Mouse (Mus musculus) macrophage (primary cell): ENCODE measurements around the gene Zfp512b. TPM values are rescaled to one million over a fixed set of nuclear protein-coding genes. Genes with fewer than 3 reads are reported as not detected.

ENCODE experiments used
- H3K27ac ChIP-seq: fragments of 350-480 bp; formaldehyde crosslinking; 2 replicates; pipeline ENCODE4 v1.9.0; 2021
- H3K36me3 ChIP-seq: fragments of 350-480 bp; formaldehyde crosslinking; 2 replicates; pipeline ENCODE4 v1.9.0; 2021; ENCODE audit errors: inconsistent target
- H3K4me3 ChIP-seq: fragments of 350-480 bp; formaldehyde crosslinking; 2 replicates; pipeline ENCODE4 v1.9.0; 2021; ENCODE audit errors: inconsistent target
- H3K79me2 ChIP-seq: fragments of 350-480 bp; formaldehyde crosslinking; 2 replicates; pipeline ENCODE4 v1.9.0; 2021; ENCODE audit errors: inconsistent target
- WGBS: methylation state at CpG from one replicate; pipeline ENCODE4 v1.1.7; 2026; ENCODE audit warnings: inconsistent platforms; ENCODE audit not compliant: missing documents; 5-methylcytosine and 5-hydroxymethylcytosine counted together
- polyA plus RNA-seq: library from polyadenylated mRNA; stranded (reverse); fragments of 250-400 nt; gene quantifications from 3 replicates; pipeline ENCODE4 v1.2.4, GENCODE M21; 2018; ENCODE audit warnings: inconsistent platforms
- total RNA-seq, 78 experiments: library from RNA; depleted of rRNA; stranded (reverse); fragments of 250-400 nt; gene quantifications; 1 replicate in 9 of 78; 2 replicates in 24 of 78; 3 replicates in 43 of 78; 4 replicates in 2 of 78; pipeline ENCODE4 v1.2.4; 2018; ENCODE audit warnings: inconsistent platforms in 56 of 78

Zfp512b gene
- total RNA-seq (2018; cell fraction: chromatin; rRNA removed) = 100 to 1,000 TPM in 4 of 26 experiments, 10 to 100 TPM in 22; 19.9 to 129 (median 61.5) TPM
- total RNA-seq (2018; cell fraction: cytosol; rRNA removed) = 10 to 100 TPM in 10 of 26 experiments, 1 to 10 TPM in 16; 4.3 to 17.0 (median 9.1) TPM
- total RNA-seq (2018; cell fraction: nucleus; rRNA removed) = 10 to 100 TPM in 25 of 26 experiments, 1 to 10 TPM in 1; 9.3 to 85.8 (median 32.2) TPM
- 6.0 to 12.6 TPM (median 6.7 TPM) in 3 replicates for polyA plus RNA-seq

DNA sequence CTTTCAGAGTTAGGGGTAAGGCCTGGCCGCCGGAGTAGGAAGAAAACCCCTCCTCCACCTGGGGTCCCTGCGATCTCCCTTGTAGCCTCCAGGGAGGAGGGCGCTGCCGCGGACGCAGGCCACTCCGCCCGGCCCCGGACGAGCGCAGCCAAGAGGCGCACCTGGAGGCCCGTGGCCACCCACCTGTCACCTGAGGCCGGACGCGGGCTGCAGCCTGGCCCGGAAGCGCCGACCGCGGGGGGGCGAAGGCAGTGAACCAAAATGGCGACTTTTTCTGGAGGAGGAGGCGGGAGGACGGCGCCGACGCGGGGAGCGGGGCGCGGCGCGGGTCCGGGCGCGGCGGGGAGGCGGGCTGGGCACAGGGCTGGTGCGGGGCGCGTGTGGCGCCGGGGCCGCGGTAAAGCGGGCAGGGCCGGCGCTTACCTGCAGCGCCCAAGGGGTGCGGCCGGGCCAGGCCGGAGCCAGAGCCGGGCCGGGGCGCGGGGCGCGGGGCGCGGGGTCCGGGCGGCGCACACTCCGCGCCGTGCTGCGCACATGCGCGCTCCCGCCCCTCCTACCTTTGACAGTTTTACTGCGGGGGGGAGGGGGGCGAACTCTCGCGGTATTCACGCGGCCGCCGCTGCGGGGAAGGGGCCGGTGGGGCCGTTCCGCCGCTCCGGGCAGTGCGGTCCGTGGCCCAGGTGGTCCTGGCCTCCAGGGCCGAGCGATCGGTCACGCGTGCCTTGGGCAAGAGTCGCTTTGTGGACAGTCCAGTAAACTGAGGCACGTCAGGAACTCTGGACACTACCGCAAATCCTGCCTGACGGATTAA is at the start of gene Zfp512b:
Gene Zfp512b, minus strand, starts transcription at position 573 of the 811 bp plus-strand sequence.
- no peaks in the 10 kb centered on the region for H3K79me2 ChIP-seq
- WGBS = 1% methylated on average over 95 of the region's 97 CpGs
- peaks cover 14% of the 10 kb centered on the region; the same call in 1 of the 2 replicates for H3K36me3 ChIP-seq
- H3K27ac ChIP-seq = no peak within 1 kb of the TSS
- peak within 1 kb of the TSS; percentile 45 for H3K4me3 ChIP-seq

DNA sequence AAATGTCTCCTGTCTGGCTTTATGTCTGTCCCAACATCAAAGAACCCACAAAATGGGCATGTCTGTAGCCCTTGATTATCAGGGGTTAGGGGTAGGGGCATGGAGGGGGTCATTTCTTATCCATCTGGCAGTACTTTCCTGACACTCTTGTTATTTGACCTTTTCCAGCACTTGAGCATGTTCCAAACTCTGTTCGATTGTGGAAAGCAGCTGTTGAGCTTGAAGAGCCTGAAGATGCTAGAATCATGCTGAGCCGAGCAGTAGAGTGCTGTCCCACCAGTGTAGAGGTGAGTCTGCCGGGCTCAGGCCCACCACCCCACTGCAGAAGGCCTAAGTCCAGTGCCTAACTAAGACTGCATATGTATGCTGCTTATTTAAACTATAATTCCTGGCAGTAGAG is 43.3 kb upstream of the Zfp512b start:
- no peaks in the 10 kb centered on the region for H3K79me2 ChIP-seq
- H3K36me3 ChIP-seq = peaks cover 67% of the 10 kb centered on the region
- no peak overlapping the region for H3K4me3 ChIP-seq
- WGBS = 95% methylated on average over 3 of the region's 3 CpGs
- no peak overlapping the region for H3K27ac ChIP-seq

- no peak overlapping the region for H3K27ac ChIP-seq
- 95% methylated on average over 6 of the region's 6 CpGs for WGBS
- H3K4me3 ChIP-seq = no peak overlapping the region
- no peaks in the 10 kb centered on the region for H3K79me2 ChIP-seq
- H3K36me3 ChIP-seq = peaks cover 61% of the 10 kb centered on the region
Measured at GRCm38 (mm10) chr2:181632624-181633023, 40.0 kb upstream of the Zfp512b start.

GRCm38 (mm10) chr2:181628471-181628870 is 35.9 kb upstream of the Zfp512b start:
- Histone ChIP-seq H3K27ac (no peak overlapping the region), H3K4me3 (no peak overlapping the region), H3K36me3 (peaks cover 40% of the 10 kb centered on the region), H3K79me2 (no peaks in the 10 kb centered on the region)

GRCm38 (mm10) chr2:181623401-181623800 is 30.8 kb upstream of the Zfp512b start:
- Histone ChIP-seq H3K4me3 (no peak overlapping the region), H3K36me3 (peaks cover 49% of the 10 kb centered on the region), H3K27ac (no peak overlapping the region), H3K79me2 (no peaks in the 10 kb centered on the region)

DNA sequence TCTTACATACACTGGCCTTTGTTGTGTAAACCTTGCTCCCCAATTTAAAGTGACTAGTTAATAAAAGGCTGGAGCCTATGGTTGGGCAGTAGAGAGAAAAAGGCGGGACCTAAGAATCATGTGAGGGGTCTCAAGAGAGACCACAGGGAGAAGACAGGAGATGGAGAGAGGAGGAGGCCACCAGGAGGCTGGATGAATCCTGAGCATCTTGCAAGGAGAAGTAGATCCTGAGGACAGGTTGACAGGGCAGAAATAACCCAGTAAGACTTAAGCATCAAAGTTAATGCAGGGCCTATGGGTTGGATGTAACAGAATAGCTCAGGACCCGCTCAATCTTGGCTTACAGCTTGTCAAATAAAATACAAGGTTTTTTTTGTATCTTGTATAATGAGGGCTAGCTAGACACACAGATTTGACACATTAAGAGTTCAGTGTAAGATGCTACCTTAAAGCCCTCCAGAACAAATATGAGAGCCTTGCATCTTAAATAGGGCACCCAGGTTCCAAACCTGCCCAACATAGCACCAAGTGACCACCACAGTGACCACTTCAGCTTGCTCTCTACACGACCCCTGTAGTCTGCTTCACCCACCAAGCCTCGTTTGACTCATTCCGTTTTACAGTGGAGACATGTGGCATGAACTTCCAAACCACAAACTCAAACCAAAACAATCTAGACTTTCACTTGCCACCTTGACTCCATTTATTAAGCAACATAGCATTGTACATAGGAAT is 26.3 kb upstream of the Zfp512b start:
- H3K79me2 ChIP-seq = peaks cover 9% of the 10 kb centered on the region; the same call in 1 of the 2 replicates
- no peak overlapping the region for H3K4me3 ChIP-seq
- H3K27ac ChIP-seq = no peak overlapping the region
- 89% methylated on average over 5 of the region's 5 CpGs for WGBS
- H3K36me3 ChIP-seq = peaks cover 46% of the 10 kb centered on the region

DNA sequence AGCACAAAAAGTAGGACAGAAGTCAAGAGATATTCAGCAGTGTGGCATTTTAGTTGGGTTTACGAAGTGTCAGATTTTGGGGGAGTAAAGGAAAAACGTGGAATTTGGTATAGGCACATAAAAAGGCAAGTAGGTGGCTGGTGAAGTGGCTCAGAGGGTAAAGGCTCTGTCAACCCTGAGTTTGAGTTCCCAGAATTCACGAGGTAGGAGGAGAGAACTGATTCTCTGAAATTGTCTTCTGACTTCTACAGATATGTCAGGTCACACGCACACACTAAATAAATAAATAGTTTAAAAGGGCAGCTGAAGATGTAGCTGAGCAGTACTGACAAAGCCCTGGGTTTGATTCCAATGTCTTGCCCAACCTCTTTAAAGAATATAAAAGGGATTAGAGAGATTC is 9.8 kb upstream of the Zfp512b start:
- WGBS = 86% methylated on average over 4 of the region's 4 CpGs
- no peaks in the 10 kb centered on the region for H3K36me3 ChIP-seq
- H3K79me2 ChIP-seq = peaks cover 43% of the 10 kb centered on the region
- no peak overlapping the region for H3K27ac ChIP-seq
- H3K4me3 ChIP-seq = no peak overlapping the region; the same call in 1 of the 2 replicates

- 36% methylated on average over 10 of the region's 10 CpGs for WGBS
- H3K27ac ChIP-seq = peak overlapping the region; percentile 62
Measured at GRCm38 (mm10) chr2:181601751-181602145, 9.1 kb upstream of the Zfp512b start.

DNA sequence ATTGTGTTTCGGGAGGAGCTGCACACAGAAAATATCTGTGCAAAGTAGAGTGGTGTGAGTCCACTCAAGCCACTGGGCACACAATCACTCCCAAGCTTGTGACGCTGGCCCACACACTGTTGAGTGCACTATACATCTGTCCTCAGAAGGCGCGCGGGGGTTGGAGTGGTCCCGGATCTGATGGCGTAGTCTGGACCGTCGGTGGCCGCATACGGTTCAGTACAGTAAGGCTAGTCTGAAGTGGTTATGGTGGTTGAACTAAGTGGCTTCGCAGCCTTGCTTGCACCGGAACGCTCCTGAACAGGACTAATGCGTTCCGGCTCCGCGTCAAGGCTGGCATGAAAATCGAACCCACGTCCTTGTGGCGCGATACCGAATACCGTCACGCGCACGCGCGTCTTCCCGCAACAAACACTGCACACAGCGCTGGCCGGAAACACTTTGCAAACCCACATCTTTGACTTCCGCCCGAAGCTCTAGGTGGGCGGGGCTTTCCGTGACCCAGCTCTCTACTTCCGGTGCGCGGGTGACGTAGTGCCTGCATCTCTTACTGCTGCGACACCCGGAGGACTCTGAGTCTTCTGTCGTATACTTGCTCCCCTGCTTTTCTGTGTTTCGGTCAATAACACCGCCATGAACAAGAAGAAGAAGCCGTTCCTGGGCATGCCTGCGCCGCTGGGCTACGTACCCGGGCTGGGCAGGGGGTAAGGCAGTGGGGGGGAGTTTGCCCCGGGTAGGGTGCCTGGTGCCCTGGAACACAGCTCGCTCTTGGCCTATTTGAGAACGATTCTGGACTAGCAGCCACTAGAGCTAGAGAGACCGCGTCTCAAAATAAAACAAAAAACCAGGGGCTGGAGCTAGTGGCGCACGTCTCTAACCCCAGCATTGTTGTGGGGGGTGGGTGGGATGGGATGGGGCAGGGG is 8.5 kb upstream of the Zfp512b start:
- H3K79me2 ChIP-seq = peaks cover 43% of the 10 kb centered on the region
- peak overlapping the region; percentile 62 for H3K27ac ChIP-seq
- WGBS = 1% methylated on average over 55 of the region's 57 CpGs
- H3K4me3 ChIP-seq = peak overlapping the region; percentile 89
- H3K36me3 ChIP-seq = no peaks in the 10 kb centered on the region

More at GRCm38 (mm10) chr2:181601751-181602145, 9.1 kb upstream of the Zfp512b start:
- Histone ChIP-seq H3K36me3 (no peaks in the 10 kb centered on the region), H3K79me2 (peaks cover 43% of the 10 kb centered on the region), H3K4me3 (peak overlapping the region; percentile 89)

GRCm38 (mm10) chr2:181600226-181600758 is 7.7 kb upstream of the Zfp512b start:
- Histone ChIP-seq H3K27ac (peak overlapping the region; percentile 62; the same call in 1 of the 2 replicates), H3K4me3 (peak overlapping the region; percentile 89; the same call in 1 of the 2 replicates), H3K36me3 (no peaks in the 10 kb centered on the region), H3K79me2 (peaks cover 38% of the 10 kb centered on the region)
- 68% methylated on average over 6 of the region's 6 CpGs for WGBS

- WGBS = 1% methylated on average over 71 of the region's 71 CpGs
- Histone ChIP-seq H3K27ac (peak within 1 kb of the TSS; percentile 17; the same call in 1 of the 2 replicates), H3K4me3 (peak within 1 kb of the TSS; percentile 35), H3K36me3 (no peaks in the 10 kb centered on the region), H3K79me2 (peaks cover 25% of the 10 kb centered on the region)
Measured at GRCm38 (mm10) chr2:181598454-181599351, 6.1 kb upstream of the Zfp512b start, which contains the start of gene Samd10. TSS of gene Samd10 (minus strand) at chr2:181599212.

- no peaks in the 10 kb centered on the region for H3K36me3 ChIP-seq
- no peak overlapping the region for H3K4me3 ChIP-seq
- no peak overlapping the region for H3K27ac ChIP-seq
- H3K79me2 ChIP-seq = peaks cover 14% of the 10 kb centered on the region
- WGBS = 72% methylated on average over 7 of the region's 7 CpGs
Measured at GRCm38 (mm10) chr2:181597378-181598061, 4.9 kb upstream of the Zfp512b start.
